Mouse (Mus musculus): ENCODE measurements at regions not wholly inside any gene's neighbourhood (a gene's known extent, or its start where the extent isn't known, plus 50 kb on each side); places are given as distances from the start of the nearest gene placed in this dataset.

DNA sequence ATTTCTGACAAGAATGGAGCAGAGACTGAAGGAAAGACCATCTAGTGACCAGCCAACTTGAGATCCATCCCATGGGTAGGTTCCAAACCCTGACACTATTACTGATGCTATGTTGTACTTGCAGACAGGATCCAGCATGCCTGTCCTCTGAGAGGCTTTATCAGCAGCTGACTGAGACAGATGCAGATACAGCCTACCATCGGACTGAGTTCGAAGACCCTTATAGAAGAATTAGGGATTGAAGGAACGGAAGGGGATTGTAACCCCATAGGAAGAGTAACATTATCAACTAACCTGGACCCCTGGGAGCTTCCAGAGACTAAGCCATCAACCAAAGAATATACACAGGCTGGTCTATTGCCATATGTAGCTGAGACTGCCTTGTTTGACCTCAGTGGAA is 183.1 kb upstream of the Adcy2 start:
- DNase-seq (ENCODE audit: low spot score in 2 of 2) = no peak

DNA sequence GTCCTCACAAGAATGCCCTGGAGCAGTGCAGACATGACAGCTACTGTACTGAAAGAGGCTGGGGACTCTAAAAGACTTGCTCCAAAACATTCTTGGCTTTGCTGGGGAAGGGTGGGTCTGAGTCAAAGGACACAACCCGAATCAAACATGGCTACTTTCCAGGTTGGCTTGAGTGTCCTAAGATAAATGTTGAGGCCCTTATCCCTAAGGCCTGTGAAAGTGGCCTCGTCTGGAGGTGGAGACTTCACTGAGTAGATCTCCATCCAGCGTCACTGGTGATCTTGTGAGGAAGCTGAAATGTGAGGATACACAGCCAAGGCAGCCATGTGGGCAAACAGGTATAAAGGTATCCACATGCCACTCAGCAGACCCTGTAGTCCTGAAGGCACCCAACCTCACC is 191.3 kb upstream of the Adcy2 start:
- no peak for DNase-seq (ENCODE audit: low spot score in 2 of 2)

DNA sequence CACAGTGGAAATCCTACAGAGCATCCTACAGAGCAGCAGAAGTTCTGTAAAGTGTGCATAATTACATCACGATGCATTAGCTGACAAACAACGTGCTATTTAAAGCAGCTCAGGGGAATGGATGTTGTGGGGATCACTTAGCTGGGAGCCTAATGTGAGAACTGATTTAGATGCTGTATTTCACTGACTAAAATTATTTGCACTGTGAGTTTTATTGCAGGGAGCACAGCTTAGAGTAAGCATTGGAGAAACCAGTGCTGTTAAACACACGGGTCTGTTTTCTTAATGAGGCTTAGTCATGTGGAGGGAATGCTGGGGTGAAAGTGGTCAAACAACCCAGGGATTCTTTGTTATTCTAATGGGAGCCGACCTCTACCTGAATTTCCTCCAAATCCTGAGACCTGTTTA is 197.1 kb upstream of the Adcy2 start:
- no peak for DNase-seq (ENCODE audit: low spot score in 2 of 2)

DNA sequence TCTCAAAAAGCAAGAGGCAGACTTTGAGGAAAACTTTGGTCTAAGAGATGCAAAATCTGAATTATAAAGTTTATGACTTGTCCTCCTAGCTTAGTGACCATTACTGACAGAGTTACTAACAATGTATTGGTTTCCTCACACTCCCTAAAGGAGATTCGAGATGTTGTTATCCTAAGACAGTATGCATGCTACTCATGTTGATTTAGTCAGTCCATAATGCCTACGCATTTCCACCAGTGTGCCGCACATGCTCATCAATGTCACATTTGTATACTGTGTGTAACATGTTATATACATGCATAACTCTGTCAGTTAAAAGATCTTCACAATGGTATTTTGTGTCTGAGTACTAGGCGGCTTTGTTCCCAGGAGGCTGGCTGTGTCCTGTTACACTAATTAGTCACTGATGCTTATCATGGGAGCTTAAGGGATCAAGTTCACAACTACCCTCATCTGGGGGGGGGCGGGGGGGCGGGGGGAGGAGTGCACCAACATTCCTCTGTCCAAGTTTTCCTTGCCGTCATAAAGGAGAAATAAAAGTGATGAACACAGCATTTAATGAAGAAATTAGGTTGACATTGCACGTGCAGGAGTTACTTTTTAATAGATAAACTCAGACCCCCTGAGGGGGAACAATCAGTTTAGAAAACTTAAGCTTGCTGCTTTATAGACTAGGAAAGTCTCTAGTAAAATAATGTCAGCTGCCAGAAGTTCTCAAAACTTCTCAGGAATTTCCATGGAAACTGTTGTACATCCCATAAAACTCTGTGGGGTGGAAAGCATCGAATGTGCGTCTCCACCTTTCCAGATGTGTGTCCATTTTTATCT is 208.6 kb upstream of the Adcy2 start:
- no peak for DNase-seq (ENCODE audit: low spot score in 2 of 2)

DNA sequence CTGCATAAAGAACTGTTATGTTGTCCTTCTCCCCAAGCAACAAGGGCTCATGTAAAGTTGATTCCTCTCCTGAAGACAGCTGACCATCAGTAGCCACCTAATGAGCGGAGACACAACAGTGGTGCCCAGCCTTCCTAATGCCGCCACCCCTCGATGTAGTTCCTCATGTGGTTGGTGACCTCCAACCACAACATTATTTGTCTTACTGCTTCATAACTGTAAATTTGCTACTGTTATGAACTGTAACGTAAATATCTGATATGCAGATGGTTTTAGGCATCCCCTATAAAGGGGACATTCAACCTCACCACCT is 209.2 kb upstream of the Adcy2 start:
- no peak for DNase-seq (ENCODE audit: low spot score in 2 of 2)

DNA sequence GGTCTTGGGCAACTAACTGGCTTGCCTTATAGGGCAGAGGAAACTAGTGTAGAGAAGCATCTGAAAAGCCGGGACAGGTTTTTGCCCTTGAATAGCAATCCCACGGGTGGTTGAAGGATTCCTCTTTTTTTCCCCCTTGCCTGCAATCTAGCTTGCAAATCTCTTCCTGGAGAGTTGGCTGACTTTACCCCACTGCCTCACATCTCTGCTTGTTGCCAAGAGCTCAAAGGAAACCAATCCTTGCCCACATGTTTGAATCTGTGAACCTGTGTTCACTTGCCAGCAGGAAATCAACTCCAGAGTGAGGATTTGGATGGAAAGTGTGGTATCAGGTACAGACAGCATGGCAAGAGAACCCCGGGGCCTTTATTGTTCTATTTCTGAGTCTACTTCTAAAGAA is 217.2 kb upstream of the Adcy2 start:
- DNase-seq (ENCODE audit: low spot score in 2 of 2) = no peak

DNA sequence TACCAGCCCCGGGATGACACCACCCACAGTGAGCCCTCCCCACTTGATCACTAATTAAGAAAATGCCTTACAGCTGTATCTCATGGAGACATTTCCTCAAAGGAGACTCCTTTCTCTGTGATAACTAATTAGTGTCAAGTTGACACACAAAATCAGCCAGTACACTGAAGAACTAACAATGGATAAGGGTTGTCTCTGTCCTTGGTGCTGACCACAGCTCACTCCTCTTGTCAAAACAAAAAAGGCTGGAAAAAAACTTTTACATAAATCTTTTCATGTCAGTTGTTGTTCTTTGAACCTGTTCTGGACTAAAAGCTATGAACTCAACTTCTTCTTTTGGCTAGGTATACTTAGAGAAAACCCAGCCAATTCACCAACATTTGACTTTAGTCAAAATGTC is 221.1 kb upstream of the Adcy2 start:
- no peak for DNase-seq (ENCODE audit: low spot score in 2 of 2)

DNA sequence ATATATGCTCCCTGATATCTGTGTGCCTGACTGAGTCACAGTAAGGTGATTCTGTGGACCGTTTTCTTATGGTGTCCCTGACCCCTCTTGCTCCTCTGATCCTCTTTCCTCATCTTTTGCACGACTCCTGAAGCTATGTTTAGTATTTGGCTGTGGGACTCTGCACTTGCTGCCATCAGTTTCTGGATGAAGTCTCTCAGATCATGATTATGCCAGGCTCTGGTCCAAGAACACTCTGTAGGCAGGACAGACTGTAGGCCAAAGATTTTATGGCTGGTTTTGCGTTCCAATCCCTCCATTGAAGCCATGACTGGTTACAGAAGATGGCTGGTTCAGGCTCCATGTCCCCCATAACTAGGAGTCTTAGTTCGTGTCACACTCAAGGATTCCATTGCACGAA is 227.2 kb upstream of the Adcy2 start:
- DNase-seq (ENCODE audit: low spot score in 2 of 2) = no peak

DNA sequence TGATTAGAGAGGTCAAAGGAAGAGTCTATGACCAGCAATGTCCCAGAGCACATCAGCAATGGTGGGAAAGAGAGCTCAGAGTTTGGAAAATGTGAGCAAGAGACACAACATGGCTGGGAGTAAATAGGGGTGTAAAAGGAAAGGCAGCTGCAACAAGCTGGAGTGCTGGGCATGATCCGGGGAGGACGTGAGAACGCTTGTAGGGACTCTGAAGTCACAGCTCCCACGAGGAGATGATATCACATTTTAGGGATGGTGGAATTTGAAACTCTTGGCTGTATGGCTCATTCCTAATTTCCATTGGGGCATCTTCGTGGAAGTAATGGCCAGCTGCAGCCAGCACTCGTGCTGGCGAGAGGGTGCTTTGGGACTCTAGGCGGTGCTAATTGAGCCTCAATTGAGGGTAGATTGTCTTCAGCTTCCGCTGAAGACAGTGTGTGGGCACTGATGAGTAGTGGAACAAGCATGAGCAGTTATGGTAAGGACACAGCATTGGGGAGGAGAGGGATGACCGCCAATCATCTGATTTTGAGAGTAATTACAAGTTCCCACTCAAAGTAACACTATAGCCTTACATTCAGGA is 231.1 kb upstream of the Adcy2 start:
- no peak for DNase-seq (ENCODE audit: low spot score in 2 of 2)

DNA sequence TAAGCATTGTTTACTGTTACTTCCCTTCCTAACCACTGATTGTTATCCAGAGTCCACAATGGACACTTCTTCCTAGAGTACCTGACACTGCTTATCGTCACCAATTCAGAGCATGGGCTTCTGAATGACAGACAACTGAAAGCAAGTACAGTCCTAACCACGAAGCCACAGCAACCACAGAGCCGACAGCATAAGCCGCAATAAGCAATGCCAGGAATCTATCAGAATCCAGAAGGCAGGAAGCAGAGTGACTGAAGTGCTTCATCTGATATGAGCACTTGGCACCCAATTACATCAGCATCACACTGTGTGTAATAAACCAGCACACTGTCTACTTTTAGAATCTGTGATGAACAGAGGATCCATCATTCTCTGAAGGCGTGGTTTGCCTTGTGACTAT is 237.0 kb upstream of the Adcy2 start:
- no peak for DNase-seq (ENCODE audit: low spot score in 2 of 2)

DNA sequence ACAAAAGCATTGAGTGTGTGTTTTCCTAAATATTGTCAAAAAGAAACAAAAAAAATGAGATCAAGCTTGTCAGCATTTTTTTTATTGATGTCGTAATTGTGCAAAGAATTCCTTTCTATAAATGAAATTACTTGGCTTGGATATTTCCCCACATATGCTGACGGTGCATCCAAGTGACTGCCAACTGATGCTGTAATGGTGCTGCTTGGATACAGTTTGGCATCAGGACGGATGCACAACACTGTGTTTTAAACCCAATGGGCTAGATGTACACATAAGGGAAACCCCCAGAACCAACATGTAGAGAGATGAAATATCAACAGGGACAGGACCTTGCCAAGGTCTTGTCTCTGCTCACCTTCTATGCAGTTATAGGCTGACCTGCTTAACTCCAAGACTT is 238.6 kb upstream of the Adcy2 start:
- no peak for DNase-seq (ENCODE audit: low spot score in 2 of 2)

DNA sequence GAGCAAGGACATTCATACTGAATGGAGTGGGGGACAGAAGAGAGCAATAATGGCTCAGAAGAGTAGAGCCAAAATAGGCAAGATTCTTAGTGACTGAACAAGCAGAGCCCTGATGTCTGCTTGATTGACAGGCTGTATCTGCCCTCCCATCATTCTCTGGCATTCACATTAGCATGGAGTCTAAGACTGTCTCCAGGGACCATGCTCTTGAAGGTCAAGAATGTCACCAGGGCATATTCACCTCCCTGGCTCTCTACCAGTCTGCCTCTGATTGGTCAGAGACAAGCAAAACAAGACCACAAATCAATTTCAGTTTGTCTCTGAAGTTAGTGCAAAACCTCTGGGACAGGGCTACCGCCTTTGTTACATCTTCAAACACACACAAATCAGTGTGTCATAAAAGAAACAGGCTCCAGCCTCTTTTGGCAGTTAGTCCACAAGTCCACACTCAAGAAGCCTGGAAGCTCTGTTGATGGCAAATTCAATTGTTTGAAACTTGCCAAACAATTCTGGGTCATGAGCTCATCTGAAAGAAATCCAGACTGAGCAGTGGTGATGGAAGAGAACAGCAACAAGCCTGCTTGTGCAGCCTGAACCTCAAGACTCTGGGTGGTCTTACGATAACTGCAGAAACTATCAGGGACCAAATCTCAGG is 240.0 kb upstream of the Adcy2 start:
- no peak for DNase-seq (ENCODE audit: low spot score in 2 of 2)

DNA sequence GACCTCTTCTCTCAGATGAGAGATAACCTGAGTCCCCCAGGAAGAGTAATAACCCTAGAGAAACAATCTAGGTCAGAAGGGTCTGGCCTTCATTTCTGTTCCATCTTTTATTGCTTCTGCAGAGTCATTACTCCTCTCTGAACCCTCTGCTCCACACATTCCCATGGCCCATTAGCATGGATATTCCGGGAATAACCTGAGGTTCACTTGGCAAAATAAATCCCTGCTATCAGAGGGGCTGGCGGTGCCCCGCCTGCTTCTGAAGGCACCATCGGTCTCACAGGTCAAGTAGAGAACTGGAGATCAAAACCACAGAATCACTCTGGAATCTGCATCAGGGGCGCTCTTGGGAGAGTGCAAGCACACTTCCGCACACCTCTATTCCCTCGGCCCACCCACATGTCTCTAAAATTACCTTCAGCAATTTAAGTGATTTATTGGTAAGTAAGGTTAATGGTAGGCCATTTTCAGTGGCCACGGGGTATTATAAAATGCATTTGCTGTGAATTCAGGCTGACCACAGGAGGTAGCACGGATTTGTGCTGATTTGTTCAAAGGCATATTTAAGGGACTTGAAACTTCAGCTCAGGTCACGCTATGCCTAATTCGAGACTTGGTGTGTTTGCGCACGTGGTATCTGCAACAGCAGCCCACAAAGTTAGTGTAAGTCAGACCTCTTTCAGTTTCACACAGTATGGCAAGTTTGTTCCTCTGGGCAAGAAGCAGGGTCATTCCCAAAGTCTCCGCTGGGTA is 243.4 kb upstream of the Adcy2 start:
- no peak for DNase-seq (ENCODE audit: low spot score in 2 of 2)

DNA sequence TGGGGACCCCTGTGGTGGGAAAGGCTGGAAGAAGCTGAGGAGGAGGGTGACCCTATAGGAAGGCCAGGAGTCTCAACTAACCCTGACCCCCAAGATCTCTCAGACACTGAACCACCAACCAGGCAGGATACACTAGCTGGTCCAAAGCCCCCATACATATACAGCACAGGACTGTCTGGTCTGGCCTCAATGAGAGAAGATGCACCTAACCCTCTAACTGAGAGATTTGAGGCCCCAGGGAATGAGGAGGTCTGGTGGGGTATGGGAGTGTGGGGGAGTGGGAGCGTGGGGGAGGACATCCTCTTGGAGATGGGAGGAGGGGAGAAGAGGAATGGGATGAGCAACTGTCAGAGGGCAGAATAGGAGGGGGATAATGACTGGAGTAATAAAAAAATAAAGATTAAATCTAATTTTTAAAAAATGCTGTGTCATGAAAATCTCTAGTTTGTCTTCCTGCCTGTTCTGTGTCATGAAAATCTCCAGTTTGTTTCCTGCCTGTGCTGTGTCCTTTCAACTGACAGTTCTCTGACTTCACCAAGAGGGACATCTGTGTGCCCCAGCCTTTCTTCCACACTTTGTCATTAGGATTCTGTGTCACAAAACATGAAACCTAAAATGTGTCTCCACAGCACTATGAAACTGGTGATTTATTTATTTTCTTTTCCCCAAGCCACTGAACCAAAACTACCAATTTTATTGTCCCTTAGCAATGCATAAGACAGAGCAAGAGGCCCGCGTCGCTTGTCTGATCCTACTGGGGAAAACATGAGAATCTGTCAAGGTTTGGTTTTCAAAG is 251.2 kb upstream of the Adcy2 start:
- DNase-seq (ENCODE audit: low spot score in 2 of 2) = no peak

DNA sequence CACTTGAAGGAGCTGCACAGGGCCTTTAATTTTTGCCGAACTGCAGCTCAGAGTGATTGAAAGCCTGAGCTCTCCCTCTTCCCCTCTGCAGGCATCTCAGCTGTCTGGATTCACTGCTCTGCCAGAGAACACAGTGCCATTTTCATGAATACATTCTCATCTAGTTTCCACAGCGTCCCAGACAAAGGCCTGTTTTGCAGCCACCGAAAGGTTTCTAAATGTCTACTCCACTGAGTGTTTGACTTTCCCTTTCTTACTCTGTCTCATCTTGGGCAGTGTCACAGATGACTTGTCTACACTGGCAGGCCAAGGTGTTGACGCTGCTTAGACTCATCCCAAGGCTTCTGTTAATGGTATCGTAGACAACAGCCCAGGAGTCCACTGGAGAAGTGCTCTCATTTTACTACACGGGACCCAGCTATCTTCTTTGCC is 251.8 kb upstream of the Adcy2 start:
- no peak for DNase-seq (ENCODE audit: low spot score in 2 of 2)

DNA sequence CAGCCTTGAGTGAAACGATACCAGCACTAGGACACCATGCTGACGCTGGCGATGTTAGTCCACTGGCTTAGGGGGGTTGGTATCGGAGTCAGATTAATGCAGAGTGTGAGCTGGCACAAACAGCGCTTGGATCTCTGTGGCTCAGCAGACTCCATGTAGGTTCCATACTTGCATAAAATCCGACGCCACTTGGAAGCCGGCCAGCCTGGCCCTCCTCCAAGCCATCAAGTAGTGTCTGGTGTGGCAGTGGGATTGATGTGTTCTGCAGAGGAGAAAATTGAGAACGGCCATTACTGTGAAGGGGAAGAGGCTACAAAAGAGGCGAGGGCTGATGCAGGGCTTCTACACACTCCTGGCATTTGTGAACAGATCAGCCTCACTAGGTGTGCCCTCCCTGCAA is 253.0 kb upstream of the Adcy2 start:
- peak in 1 of 2 experiments; percentile 33 for DNase-seq (ENCODE audit: low spot score in 2 of 2)

DNA sequence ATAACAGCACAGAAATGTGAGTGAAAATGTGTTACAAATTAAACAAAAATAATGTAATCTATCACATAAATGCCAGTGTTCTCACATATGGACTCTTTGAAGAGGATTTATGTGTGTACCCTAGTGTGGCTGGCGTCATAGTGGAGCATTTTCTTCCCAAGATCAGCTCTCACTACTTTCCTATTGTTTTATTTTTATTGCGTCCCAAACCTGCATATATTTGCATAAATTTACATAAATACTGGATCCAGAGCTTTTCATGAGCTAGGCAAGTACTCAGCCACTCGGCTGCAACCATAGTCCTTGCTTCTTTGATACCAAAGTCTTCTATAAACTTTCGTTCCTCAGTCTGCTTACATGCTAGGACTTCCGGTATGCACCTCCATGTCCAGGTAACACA is 261.1 kb upstream of the Adcy2 start:
- DNase-seq (ENCODE audit: low spot score in 2 of 2) = no peak

DNA sequence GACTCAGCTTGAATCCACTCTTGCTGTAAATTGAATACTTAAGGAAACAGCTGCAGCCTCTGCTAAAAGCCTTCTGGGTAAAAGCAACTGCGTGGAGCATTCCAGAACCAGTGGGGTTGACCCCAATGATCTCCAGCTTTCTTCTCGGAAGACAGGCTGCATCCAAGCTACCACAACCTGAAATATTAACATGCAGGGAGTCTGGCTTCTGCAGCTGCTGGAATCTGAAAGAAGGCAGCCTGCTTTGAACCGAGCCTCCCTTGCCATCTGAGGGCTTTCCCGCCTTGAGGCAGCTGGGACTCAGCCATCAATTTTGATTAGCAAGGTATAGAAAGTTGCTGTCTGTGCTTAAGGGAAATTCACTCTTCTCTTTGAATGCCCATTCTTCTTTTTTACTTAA is 261.6 kb upstream of the Adcy2 start:
- DNase-seq (ENCODE audit: low spot score in 2 of 2) = no peak

DNA sequence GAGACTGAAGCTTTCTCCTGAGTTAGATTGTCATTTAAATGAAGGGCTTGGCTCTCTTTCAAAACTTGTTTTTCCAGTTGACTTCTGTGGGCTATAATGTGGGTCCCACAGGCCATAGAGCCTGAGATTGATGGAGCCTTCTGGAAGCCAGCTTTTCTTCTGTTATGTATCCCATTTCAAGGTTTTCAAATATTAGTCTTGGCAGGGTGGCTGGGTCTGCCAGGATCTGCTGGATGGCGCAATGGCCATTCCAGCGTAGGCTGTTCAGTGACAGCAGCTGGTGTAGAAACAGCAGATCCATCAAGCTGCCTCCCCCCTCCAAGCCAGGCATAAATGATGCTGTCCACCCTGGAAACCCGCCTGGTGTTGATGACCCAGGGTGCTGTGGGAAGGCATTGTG is 264.4 kb upstream of the Adcy2 start:
- DNase-seq (ENCODE audit: low spot score in 2 of 2) = no peak

DNA sequence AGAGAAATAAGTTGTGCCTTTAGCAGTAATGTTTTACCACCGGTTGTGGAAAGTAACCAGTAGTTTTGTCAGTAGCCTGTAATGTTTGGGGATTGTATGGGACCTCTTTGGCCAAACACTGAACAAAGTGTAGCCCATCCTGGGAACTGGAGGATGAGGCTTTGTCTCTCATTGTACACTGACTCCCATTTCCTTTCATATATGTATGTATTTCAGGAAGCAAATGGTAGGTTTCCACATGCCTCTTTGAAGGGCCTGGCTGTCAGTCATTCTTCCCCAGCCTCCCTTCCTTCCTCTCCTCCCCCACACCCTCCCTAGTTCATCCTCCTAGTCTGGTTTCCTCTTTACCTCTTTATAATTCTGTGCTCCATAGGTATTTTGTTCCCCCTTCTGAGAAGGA is 266.7 kb upstream of the Adcy2 start:
- DNase-seq (ENCODE audit: low spot score in 2 of 2) = no peak

DNA sequence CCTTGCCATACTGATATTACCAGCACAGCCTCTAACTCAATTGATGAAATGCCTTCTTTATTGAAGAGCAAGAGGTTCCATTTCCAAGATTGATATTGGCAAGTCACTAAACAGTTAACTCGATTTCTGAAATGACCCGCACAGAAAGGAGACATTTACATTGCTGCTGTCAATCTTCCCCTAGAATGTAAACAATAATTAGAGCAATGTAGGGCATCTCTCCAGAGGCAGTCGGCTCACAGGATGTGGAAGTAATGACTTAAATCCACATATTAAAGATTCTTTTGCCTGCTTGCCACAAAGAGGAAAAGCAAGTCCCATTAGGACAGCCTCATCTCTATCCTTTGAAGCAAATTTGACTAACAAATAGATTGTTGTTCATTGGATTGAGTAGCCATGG is 261.0 kb upstream of the Nsun2 start:
- no peak for DNase-seq (ENCODE audit: low spot score in 2 of 2)

DNA sequence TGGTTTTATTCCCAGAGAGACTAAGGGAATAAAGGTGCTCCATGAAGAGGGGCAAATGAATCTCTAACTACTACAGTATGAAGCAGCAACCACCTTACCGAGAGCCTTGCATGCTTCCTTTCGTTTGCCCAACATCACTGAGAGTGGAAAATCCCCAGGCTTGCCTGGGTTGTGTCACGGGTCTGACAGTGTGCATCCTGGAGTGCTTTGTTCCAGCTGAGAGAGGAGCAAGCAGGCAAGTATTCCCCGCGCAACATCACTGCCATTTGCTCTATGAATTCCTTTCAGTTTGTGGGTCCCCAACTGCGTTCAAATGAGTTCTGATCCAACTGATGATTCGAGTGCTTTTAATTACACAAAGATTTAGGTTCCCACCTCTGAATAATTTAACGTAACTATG is 253.9 kb upstream of the Nsun2 start:
- DNase-seq (ENCODE audit: low spot score in 2 of 2) = no peak

Data from frontal cortex, postnatal 14 days (tissue).